Mouse (Mus musculus) bone marrow, adult 2 months (tissue): ENCODE data around the gene Gngt2. TPM values are rescaled to one million over a fixed set of nuclear protein-coding genes. Genes with fewer than 3 reads are reported as not detected.
A peak's percentile ranks its signal among the peaks of the same experiment; 100 is the strongest.

ENCODE experiments used
- H3K27ac ChIP-seq: fragments of 200-500 bp; 2 replicates; pipeline ENCODE4 v1.5.1; 2012; ENCODE audit warnings: low read depth, mild to moderate bottlenecking, control low read depth, inconsistent platforms, low read length; ENCODE audit not compliant: control insufficient read depth, poor library complexity, insufficient read depth
- H3K4me1 ChIP-seq: fragments of 200-500 bp; 2 replicates; pipeline ENCODE4 v1.6.1; 2011; ENCODE audit warnings: low read length; ENCODE audit not compliant: control insufficient read depth, insufficient read depth
- H3K4me3 ChIP-seq: fragments of 200-500 bp; replicated peaks from 2 replicates; pipeline ENCODE3; 2011; ENCODE audit warnings: mild to moderate bottlenecking, low read depth, low read length, control low read depth; ENCODE audit not compliant: control insufficient read depth
- CTCF ChIP-seq: fragments of 200-500 bp; IDR thresholded peaks from 2 replicates; pipeline ENCODE4 v1.5.1; 2011; ENCODE audit warnings: low read length, control low read depth; ENCODE audit not compliant: control insufficient read depth, insufficient read depth
- POLR2A ChIP-seq: fragments of 200-500 bp; IDR thresholded peaks from 2 replicates; pipeline ENCODE4 v1.6.1; 2011; ENCODE audit warnings: low read depth, mild to moderate bottlenecking, control low read depth, low read length, borderline replicate concordance; ENCODE audit not compliant: control insufficient read depth
- WGBS: fragments of 180-500 bp; shearing (Covaris S2); methylation state at CpG from one replicate; pipeline ENCODE4 v1.1.7; 2018; 5-methylcytosine and 5-hydroxymethylcytosine counted together
- polyA plus RNA-seq: library from polyadenylated mRNA; stranded (reverse); fragments of >200 nt; gene quantifications from 2 replicates; pipeline ENCODE4 v1.2.4, GENCODE M21; 2011; ENCODE audit warnings: low replicate concordance; ENCODE audit not compliant: missing spikeins, insufficient read depth, insufficient read length

The Gngt2 gene
- polyA plus RNA-seq, 1 experiment, result 94.0 TPM

DNA sequence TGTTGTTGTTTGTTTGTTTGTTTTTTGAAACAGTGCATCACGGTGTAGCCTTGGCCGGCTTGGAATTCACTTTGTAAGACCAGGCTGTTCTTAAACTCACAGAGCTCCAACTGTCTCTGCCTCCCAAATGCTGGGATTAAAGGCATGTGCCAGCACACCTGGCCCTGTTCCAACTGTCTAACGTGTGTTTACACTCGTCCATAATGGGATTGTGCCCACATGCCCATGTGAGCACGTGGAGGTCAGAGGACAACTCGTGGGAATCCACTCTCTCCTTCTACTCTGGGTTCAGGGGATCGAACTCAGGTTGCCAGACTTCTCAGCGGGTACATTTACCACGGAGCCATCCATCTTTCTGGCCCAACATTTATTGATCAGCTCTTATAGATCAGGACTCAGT lies 21.6 kb upstream of the Gngt2 start:
- Histone ChIP-seq H3K27ac (no peak overlapping the region), H3K4me1 (peaks cover 6% of the 10 kb centered on the region; the same call in 1 of the 2 replicates), H3K4me3 (no peak overlapping the region)
- 81% methylated on average over 9 of the region's 9 CpGs for WGBS
- TF ChIP-seq POLR2A (no peak), CTCF (no peak)

DNA sequence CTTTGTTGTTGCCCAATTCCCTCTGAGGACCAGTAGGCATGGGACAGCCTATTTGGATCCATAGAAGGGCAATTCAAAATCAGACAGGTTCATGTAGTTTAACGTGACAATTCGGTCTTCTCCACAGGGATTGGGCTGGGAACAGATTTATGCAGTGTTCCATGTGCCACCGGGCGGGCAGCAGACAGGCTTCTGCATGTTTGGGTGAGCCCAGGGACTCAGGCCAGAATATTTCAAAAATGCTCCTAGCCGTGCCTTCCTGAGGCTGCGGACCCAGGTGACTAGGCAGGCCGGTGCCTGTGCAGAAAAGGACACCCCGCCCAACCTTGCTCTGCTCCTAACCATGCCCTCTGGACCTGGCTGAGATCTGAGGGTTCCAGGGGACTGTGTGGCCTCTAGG lies 17.9 kb upstream of the Gngt2 start:
- no peak for TF ChIP-seq CTCF
- TF ChIP-seq POLR2A, result no peak

DNA sequence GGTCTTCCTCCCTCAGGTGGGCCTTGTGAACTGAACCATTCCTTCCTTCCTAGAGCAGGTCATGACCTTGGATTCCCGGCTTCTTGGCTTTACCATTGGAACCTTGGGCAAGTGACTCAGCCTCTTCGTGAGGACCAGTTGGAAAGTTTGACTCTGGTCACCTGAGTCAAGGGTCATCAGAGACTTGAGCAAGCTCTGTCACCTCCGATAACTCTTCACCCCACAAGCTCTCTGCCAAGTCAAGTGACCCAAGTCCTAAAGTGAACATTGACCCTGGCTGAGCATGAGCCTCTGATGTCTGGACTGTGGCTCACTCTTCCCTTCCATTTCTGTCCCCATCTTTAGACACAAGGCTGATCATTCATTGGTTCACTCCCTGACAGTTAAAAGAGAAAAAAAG lies 15.5 kb upstream of the Gngt2 start:
- TF ChIP-seq CTCF (no peak), POLR2A (no peak)
- no peak overlapping the region for H3K4me3 ChIP-seq
- 78% methylated on average over 3 of the region's 3 CpGs for WGBS
- H3K4me1 ChIP-seq, result no peaks in the 10 kb centered on the region
- no peak overlapping the region for H3K27ac ChIP-seq

More for the DNA sequence above, 17.9 kb upstream of the Gngt2 start:
- no peak overlapping the region for H3K27ac ChIP-seq
- H3K4me3 ChIP-seq, result no peak overlapping the region
- WGBS, result 91% methylated on average over 8 of the region's 8 CpGs
- H3K4me1 ChIP-seq, result no peaks in the 10 kb centered on the region

GRCm38 (mm10) chr11:95822437-95822836 lies 14.6 kb upstream of the Gngt2 start:
- TF ChIP-seq CTCF (no peak), POLR2A (no peak)
- H3K27ac ChIP-seq, result no peak overlapping the region
- 88% methylated on average over 4 of the region's 4 CpGs for WGBS

DNA sequence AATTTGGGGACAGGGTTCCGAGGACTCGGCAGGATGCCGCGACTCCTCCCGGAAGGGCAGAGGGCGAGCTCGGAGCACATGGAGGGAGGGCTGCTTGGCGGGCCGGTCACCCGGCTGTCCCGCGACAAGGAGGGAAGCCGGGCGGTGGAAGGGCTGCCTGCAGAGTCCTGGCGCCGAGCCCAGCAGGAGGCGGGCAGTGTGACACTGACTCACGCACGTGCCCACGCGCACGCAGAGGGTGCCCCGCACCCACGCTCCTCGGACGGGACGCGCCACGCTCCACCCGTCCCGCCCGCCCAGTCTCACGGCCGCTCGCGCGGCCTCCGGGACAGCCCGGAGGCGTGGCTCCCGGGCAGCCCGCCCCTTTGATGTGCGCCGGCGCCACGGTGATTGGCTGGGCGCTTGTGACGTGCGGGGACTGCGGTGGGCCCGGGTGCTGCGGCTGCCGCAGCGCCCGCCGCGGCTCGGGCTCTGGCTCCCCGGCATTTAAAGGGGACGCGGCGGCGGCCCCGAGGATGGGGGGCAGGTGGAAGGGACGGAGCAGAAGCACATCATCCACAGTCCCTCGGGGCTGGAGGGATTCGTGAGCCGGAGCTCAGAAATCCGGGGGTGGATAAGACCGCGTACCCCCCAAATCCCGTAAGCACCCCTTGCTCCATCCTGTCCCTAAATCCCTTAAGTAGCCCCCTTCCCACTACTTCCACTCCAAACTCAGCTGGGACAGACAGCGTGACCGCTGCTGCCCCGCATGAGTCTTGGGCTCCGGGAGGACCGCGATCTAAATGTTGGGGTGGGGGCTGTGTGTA lies 12.7 kb upstream of the Gngt2 start, which contains the start of gene Phospho1:
Gene Phospho1 (plus strand): TSS at position 429 of the 806 bp plus-strand sequence.
- TF ChIP-seq CTCF (no peak), POLR2A (peak; percentile 63; the same call in 1 of the 2 replicates)
- Histone ChIP-seq H3K27ac (peak within 1 kb of the TSS; percentile 85), H3K4me1 (peaks cover 2% of the 10 kb centered on the region; the same call in 1 of the 2 replicates), H3K4me3 (peak within 1 kb of the TSS; percentile 90)
- WGBS, result 1% methylated on average over 77 of the region's 78 CpGs

More at GRCm38 (mm10) chr11:95822437-95822836, 14.6 kb upstream of the Gngt2 start:
- Histone ChIP-seq H3K4me1 (no peaks in the 10 kb centered on the region; the same call in 1 of the 2 replicates), H3K4me3 (no peak overlapping the region)

GRCm38 (mm10) chr11:95824877-95825243 lies 12.2 kb upstream of the Gngt2 start:
- TF ChIP-seq POLR2A (no peak), CTCF (no peak)
- peaks cover 2% of the 10 kb centered on the region; the same call in 1 of the 2 replicates for H3K4me1 ChIP-seq
- peak overlapping the region; percentile 85 for H3K27ac ChIP-seq
- H3K4me3 ChIP-seq, result peak overlapping the region; percentile 69
- WGBS, result under 1% methylated on average over 11 of the region's 11 CpGs

GRCm38 (mm10) chr11:95825625-95826024 lies 11.4 kb upstream of the Gngt2 start:
- H3K4me3 ChIP-seq, result peak overlapping the region; percentile 4
- H3K27ac ChIP-seq, result peak overlapping the region; percentile 58; the same call in 1 of the 2 replicates
- H3K4me1 ChIP-seq, result peaks cover 2% of the 10 kb centered on the region; the same call in 1 of the 2 replicates
- WGBS, result 50% methylated on average over 3 of the region's 3 CpGs
- TF ChIP-seq POLR2A, result no peak
- no peak for TF ChIP-seq CTCF

DNA sequence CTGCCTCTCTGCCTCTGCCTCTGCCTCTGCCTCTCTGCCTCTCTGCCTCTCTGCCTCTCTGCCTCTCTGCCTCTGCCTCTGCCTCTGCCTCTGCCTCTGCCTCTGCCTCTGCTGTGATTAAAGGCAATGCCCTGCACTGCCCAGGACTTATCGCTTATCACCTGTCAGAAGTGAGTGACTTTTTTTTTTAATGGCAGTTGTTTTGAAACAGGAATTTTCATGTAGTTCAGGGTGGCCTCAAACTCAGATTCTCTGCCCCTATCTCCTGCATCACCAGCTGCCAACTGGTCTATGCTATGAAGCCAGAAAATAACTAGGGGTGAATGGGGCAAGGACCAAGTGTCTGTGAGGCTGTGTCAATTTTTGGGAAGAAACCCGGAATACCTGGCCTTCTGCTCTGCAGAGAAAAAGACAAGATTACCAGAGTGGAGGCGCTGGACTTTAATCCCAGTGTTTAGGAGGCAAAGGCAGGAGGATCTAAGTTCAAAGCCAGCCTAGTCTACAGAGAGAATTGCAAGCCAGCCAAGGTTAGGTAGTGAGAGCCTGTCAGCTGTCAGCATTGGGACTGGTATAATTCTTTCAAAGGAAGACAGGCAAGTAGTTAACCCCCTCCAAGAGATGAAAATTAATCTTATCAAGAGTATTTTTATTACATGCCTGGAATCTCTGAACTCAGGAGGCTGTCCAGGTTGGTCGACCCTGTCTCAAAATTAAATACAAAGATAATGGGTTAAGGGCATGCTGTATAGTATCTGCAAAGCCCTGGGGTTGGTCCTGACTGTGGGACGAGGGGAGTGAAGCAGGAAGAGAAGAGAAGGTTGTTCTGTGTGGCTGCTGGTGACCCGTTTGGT lies 10.5 kb upstream of the Gngt2 start:
- Histone ChIP-seq H3K27ac (peak overlapping the region; percentile 22), H3K4me3 (peak overlapping the region; percentile 9), H3K4me1 (peaks cover 2% of the 10 kb centered on the region; the same call in 1 of the 2 replicates)
- no peak for TF ChIP-seq CTCF
- no peak for TF ChIP-seq POLR2A
- 42% methylated on average over 6 of the region's 6 CpGs for WGBS
